Mouse (Mus musculus) embryo, embryonic 11 days (tissue): Measurements from ENCODE around the gene Usp33.
"Not testable (repeated sequence)": the region's sequence is repeated elsewhere in the genome, so short reads cannot be mapped to it uniquely, and the experiment has no call there.

Experiments used
- DNase-seq: peaks from one replicate; pipeline ENCODE4 v3.0.0-alpha.2; 2015

Gene Usp33

DNA sequence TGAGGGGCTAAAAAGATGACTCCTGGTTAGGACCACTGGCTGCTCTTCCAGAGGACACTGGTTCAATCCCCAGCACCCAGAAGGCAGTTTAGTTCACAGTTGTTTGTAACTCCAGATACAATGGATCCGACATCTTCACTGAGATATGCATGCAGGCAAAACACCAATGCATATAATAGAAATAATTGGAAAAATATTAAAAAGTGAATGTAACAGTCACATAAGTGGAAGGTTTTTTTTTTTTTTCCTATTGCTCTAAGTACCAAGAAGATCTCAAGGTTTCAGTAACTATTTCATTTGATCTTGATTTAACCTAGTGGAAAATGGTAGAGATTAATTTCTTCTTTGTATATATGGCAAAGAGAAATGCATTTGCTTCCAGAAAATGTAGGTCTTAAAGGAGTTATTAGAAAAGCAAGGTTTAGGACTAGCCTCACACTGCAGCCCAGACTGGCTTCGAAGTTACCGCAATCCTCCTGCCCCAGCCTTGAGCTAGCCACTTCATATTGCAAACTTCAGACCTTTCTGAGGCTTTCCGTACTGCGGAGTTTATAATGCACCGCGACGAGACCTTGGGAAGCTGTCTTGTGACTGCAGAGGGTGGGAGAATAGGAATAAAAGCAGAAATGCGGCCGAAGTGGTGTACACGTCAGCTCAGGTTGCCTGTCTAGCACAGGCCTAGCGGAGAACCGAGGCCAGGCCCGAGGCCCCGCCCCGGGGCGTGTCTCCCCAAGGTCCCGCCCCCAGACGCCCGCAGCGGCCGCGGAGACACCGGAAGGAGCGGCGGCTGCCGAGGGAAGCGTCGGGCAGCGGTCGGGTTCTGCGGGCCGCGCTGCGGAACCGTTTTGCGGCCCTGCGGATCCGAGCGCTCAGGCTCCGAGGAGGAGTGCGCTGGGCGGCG lies at the start of gene Usp33:
Gene Usp33 (plus strand): TSS at position 747 of the 901 bp plus-strand sequence.
- peak; percentile 96 for DNase-seq

DNA sequence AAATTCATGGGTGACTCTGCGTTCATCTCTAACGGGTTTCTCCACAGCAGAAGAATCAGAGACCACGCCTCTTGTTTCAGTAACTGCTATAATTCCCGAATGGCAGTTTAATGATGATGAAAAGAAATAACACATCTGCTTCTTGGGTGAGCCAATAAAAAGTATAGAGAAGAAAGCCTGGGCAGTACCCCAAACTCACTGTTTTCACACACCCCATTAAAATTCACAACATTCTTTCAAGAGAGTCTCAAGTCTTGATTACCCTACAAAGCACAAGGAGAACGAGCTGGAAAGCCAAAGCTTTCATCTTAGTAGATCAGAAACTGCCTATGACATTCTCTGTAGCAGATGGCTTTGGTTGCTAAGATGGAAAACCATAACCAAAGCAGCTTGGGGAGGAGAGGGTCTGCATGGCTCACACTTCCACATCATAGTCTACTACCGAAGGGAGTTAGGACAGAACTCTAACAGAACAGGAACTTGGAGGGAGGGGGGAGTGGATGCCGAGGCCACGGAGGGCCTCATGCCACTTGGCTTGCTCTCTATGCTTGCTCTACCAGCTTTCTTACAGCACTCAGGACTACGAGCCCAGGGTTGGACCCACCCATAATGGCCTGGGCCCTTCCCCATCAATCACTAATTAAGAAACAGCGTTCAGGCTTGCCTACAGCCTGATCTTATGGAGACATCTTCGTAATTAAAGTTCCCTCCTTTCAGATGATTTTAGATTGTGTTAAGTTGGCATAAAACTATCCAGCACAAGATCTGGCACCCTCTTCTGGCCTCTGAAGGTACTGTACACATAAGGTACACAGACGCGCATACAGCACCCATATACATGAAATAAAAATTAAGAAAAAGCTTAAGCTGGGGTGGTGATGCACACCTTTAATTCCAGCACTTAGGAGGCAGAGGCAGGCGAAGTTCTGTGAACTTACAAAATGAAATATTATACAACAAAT lies 45.6 kb upstream of the Usp33 start:
- no peak for DNase-seq

DNA sequence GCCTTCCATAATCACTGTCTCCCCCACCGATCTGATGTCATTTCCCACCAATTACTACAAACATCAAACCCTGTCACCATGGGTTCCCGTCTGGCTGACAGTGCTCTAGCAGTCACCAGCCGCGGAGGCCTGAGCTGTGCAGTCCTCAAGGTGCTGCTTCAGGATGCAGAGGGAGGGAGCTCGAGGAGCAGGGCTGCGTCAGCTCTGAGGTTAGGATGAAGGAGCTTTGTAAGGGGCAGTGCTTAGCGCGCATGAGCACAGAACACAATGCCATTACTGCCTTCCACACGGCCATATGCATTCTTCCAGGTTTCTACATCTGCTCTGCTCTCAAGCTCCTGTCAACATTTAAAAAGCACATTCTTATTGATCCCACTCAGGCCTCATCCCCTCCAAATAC lies 43.3 kb upstream of the Usp33 start:
- DNase-seq = no peak

GRCm38 (mm10) chr3:152304093-152304815 lies 42.0 kb upstream of the Usp33 start:
- DNase-seq = peak; percentile 19

DNA sequence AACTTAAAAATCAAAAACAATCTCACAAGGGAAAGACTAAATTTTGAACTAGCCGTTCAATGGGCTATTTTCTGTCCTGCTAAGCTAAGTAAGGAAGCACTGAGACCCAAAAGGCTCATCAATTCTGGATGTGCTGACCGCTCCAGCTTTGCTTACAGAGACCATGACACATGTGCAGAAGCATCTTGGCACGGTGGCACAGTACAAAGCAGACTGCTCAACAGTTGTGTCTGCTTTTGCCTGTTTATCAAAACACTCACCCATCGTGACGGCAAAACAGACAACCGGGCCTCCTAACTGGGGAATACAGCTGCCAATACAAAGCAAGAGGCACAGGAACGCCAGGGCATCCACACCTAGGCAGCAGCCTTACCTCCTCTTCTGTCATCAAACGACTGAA lies 41.2 kb upstream of the Usp33 start:
- DNase-seq = no peak

- no peak for DNase-seq
Observed at GRCm38 (mm10) chr3:152305971-152306370, 40.3 kb upstream of the Usp33 start.

DNA sequence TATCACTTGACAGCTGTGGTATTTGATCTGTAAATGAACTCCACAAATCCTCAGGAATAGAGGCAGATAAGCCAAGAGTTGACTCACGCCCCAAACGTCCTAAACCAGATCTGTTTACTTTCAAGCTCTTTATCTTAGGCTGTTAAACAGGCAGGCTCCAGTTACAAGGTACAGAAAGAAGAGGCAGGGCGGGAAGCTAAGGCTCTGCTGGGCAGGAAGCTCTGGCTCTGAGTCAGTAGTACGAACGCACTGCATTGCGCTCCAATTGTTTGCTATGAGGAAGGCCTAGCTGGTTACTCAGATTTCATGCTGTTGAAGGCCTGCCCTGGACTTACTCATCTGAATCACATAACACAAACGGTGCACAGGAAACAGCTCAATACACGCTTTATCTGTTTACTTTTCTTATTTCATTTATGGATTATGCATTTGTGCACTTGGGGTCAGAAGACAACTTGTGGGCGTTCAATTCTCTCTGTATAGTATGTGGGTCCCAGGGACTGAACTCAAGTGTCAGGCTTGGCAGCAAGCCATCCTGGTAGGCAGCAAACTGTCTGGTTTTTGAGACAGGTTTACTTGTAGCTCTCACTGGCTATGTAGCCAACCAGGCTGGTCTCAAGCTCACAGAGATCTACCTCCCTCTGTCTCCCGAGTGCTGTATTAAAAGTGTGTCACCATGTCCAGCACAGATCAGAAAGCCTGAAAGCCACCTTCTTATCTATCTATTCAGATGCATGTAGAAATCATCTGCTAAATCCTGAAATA lies 37.6 kb upstream of the Usp33 start:
- peak; percentile 40 for DNase-seq

DNA sequence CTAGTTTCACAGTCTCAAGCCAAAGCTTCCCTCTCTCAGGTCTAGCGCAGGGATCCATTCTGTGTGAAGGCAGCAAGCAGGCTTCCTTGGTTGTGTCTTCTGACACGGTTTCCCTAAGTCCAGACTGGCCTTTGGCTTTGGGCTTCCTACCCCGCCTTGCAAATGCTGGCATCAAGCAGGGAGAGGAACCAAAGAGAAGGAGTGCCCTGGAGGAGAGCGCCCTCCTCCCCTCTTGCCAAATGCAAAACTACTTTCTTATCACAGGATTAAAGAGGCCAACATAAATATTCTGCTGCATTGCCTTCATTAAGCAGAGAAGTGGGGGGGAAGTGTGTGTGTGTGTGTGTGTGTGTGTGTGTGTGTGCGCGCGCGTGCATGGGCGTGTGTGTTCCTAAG lies 37.0 kb upstream of the Usp33 start:
- DNase-seq = no peak

DNA sequence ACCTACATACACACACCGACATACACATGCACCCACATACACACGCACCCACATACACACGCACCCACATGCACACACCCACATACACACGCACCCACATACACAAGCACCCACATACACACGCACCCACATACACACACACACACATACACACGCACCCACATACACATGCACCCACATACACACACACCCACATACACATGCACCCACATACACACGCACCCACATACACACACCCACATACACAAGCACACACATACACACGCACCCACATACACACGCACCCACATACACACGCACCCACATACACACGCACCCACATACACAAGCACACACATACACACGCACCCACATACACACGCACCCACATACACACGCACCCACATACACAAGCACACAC lies 31.6 kb upstream of the Usp33 start:
- not testable (repeated sequence) for DNase-seq

- peak; percentile 89 for DNase-seq
Observed at GRCm38 (mm10) chr3:152315613-152316012, 30.7 kb upstream of the Usp33 start.

DNA sequence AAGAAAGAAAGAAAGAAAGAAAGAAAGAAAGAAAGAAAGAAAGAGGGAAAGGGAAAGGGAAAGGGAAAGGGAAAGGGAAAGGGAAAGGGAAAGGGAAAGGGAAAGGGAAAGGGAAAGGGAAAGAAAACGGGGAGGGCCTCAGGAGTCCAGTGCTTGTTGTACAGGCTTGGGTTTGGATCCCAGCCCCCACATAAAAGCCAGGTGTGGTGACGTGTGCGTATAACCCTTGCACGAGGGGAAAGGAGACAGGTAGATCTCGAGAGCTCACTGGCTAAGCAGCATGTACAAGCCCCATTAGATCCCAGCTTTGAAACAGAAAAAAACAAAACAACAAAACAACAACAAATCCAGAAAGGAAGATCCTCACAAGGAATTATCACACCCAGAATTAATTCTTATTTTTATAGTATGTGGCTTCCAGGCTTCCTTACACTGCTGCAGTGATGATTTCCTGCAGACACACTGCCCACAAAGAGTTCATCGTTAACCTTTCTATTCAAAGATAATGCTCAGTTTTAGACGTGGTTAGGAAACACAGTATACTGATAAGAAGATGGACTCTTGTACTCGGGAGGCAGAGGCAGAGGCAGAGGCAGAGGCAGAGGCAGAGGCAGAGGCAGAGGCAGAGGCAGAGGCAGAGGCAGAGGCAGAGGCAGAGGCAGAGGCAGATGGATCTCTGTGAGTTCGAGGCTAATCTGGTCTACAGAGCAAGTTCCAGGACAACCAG lies 29.7 kb upstream of the Usp33 start:
- DNase-seq = not testable (repeated sequence)

DNA sequence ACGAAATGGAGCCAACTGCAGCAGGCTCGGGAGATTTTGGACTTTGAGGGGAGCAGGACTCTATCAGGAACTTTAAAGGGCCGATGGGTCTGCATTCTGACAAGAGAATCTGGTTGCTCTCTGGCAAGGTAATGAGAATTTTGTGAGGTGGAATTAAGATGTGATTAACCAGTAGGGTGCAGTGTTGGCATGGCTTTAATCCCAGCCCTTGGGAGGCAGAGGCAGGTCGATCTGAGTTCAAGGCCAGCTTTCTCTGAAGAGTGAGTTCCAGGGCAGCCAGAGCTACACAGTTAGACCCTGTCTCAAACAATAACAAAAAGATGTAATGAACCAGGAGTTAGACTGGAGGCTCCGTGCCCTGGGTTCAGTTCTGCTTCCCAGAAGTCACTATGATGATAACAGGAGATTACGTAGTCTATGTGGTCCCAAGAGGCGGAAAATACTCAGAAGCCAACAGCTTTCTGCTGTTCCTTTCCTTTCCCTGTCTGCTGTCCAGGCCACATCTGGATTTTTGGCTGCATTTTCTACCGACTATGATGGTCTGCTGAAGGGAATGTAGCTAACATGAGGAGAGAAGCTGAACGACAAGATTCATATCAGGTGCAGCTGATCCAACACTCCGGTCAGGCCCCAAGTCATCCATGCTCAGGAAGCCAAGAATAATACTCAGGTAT lies 25.2 kb upstream of the Usp33 start:
- no peak for DNase-seq

DNA sequence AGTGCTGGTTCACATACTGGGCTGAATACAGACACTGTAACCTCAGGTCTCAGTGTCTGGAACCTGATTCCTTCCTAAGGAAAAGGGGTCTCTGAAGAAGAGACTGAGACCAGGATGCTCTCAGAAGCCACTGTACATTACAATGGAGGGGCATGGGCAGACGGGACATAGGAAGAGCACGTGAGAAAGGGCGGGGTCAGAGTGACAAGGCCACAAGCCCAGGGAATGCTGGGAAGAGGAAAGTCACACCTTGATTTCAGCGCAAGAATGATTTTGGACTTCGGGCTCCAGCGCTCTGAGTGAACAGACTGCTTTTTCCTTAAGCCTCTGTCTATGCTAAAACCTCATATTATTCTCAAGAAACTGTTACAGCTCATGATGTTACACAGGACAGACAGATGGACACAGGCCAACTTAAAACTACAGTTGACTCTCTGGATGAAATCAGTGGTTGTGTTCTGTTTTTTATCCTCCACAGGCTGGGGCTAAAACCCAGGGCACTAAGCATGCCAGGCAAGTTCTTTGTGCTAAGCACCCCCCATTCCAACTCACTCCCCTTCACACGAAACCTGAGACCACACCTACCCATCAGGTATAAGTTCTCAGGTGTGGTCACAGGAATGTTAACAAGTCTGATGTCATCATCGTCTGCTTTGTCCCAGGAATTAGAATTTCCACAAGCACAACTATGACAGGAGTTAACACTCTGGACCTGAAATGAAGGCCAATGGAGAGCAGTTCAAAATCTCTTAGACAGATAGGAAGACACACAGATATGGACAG lies 24.3 kb upstream of the Usp33 start:
- DNase-seq = no peak

DNA sequence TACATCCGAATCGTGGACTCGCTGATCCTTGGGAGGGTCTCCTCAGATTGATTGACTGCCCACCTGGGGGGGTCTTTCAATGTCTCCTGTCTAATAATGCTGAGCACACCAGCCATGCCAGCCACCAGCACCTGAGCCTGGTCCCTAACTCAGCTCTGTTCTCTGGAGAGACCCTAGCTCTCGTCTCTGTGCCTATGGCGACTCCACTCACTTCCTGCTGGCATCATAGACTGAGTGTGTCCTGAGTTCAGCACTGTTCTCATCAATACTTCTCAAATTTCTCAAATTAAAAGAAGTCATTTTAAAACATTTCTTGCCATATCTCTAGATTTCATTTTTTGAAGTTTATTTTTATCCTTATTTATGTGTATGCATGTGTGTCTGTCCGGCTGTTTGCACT lies 14.2 kb upstream of the Usp33 start:
- DNase-seq = no peak

DNA sequence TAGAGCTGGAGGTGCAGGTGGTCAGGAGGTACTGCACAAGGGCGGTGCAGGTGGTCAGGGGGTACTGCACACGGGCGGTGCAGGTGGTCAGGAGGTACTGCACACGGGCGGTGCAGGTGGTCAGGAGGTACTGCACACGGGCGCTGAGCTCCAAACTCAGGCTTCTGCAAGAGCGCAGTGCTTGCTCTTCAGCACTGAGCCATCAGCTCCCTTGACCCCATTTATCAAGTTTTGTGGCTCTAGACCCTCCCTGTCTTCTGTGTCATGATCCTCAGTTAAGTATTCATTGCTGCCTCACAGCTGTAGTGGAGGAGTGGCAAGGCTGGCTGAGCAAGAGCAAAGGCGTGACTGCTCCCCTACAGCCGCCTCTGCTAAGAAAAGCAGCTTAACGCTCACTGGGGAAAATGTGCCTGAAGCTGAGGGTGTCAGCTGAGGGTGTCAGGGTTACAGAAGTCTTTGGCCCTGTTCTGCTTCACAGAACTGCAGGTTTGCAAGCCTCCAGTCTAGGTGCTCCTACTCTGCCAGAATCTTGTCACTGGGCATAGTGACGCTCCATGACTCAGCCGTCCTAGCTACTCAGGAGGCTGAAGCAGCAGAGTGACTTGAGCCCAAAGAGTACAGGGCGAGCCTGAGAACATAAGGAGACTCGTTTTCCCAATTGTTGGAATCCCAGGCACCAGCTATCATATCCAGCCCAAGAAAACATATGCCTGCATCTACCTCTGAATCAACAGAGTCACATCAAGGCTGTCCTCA lies 13.6 kb upstream of the Usp33 start:
- DNase-seq = no peak

DNA sequence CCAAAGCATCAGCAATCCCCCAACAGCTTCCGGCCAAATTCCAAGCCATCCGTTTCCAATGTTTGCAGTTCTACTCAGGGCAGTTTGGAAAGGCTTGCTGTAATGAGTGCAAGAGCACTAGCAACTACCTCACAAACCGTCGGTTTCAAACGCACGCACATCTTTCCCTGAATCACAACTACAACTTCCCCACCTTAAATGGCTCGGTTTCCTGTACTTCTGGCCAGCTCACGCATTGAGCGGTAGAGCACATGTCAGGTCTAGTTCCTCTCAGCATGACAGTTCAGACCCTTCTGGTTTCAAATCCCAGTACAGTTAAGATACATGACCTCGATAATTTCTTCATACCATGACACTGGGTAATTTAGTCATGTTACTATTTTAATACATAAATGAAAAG lies 12.6 kb upstream of the Usp33 start:
- no peak for DNase-seq

DNA sequence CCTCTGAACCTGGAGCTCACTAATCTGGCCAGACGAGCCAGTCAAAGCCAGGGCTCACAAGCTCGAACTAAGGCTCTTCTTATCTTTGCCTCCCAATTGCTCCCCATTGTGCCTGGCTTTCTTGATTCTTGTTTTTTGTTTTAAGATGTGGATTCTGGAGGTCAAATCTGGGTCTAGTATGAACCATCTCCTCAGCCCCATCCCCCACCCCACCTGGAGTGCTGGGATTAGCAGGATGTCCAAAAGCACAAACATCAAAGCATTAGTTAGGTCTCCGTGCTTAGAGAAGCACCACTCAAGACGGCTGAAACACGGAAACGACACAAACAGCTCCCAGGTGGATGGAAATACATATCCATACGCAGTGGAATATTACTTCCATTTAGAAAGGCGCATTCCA lies 10.2 kb upstream of the Usp33 start:
- no peak for DNase-seq

DNA sequence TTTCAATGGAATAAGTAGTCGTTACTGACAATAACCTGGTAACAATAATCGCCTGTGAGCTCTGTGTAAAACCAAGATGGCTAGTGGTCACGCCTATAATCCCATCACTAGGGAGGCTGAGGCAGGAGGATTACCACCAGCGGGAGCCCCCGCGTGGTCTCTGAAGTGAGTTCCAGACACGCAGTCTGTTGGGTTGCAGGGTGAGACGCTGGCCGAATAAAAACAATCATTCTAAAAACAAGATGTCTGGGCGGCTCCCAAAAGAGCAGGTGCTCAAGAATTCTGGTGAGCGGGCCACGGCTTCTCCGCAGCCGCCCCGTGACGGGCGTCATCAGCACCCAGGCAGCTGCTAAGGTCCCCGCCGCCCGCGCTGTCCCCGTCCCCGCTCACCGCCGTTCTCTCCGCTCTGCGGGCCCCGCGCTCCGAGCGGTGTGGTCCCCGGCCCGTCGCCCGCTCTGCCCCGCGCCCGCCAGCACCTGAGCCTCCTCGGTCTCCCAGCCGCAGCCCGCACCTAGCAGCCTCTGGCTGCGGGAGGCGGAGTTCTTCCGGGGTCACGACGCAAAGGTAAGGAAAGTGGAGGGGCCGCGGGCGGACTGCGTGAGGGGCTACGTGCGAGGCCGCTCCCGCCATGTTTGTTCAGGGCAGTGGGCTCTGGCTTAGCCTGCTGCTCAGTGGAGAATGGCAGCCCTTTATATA lies 6.3 kb upstream of the Usp33 start, which contains the start of gene Miga1:
Gene Miga1 (minus strand): TSS at position 546 of the 696 bp plus-strand sequence.
- peak; percentile 92 for DNase-seq
